Mouse (Mus musculus) MEL (cell line): ENCODE measurements at regions not wholly inside any gene's neighbourhood (a gene's known extent, or its start where the extent isn't known, plus 50 kb on each side); places are given as distances from the start of the nearest gene placed in this dataset.

Source experiments
- DNase-seq: peaks from one replicate; pipeline ENCODE4 v3.0.0; 2011; ENCODE audit warnings: low read depth, low spot score
- H3K27ac ChIP-seq: 2 replicates; pipeline ENCODE4 v1.5.1; 2012; ENCODE audit warnings: low read depth, mild to moderate bottlenecking, control low read depth, low read length, moderate library complexity; ENCODE audit not compliant: control insufficient read depth
- H3K27me3 ChIP-seq, 2 experiments: fragments of 150-350 bp in 1 of 2; sonication (generic) in 1 of 2; 2 replicates each; pipeline ENCODE4 v1.6.1; 2012; ENCODE audit warnings: low read length in 2 of 2, mild to moderate bottlenecking in 2 of 2, improper control_type of control experiment in 1 of 2, moderate library complexity in 1 of 2; ENCODE audit not compliant: insufficient read depth in 2 of 2, control insufficient read depth in 1 of 2
- H3K36me3 ChIP-seq, 2 experiments: 2 replicates each; pipeline ENCODE4 v1.6.1; 2012 to 2014; ENCODE audit warnings: low read length in 2 of 2, improper control_type of control experiment in 1 of 2, inconsistent platforms in 1 of 2, mild to moderate bottlenecking in 1 of 2; ENCODE audit not compliant: insufficient read depth in 2 of 2, control insufficient read depth in 1 of 2
- H3K4me1 ChIP-seq, 2 experiments: fragments of 150-350 bp in 1 of 2; sonication (generic) in 1 of 2; 2 replicates each; pipeline ENCODE4 v1.6.1; 2012; ENCODE audit warnings: low read length in 2 of 2, improper control_type of control experiment in 1 of 2, mild to moderate bottlenecking in 1 of 2; ENCODE audit not compliant: insufficient read depth in 2 of 2, control insufficient read depth in 1 of 2
- H3K4me3 ChIP-seq, 2 experiments: fragments of 150-350 bp in 1 of 2; sonication (generic) in 1 of 2; 2 replicates each; pipeline ENCODE4 v1.5.1; 2012; ENCODE audit warnings: low read depth in 2 of 2, low read length in 2 of 2, mild to moderate bottlenecking in 2 of 2, moderate library complexity in 2 of 2, control low read depth in 1 of 2, improper control_type of control experiment in 1 of 2; ENCODE audit not compliant: control insufficient read depth in 1 of 2, insufficient read depth in 1 of 2
- H3K79me2 ChIP-seq: 2 replicates; pipeline ENCODE4 v1.6.1; 2012; ENCODE audit warnings: mild to moderate bottlenecking, low read length, moderate library complexity; ENCODE audit not compliant: control insufficient read depth, poor library complexity, insufficient read depth
- H3K9ac ChIP-seq: 2 replicates; pipeline ENCODE4 v1.6.1; 2012; ENCODE audit warnings: low read depth, mild to moderate bottlenecking, control low read depth, low read length, moderate library complexity; ENCODE audit not compliant: control insufficient read depth, poor library complexity, severe bottlenecking
- H3K9me3 ChIP-seq: fragments of 150-350 bp; sonication (generic); replicated peaks from 2 replicates; pipeline ENCODE4 v1.6.1; 2012; ENCODE audit warnings: mild to moderate bottlenecking, low read length, improper control_type of control experiment, moderate library complexity; ENCODE audit not compliant: insufficient read depth
- BHLHE40 ChIP-seq: IDR thresholded peaks from 2 replicates; pipeline ENCODE4 v1.6.1; 2012; ENCODE audit warnings: low read depth, mild to moderate bottlenecking, inconsistent platforms, low read length, improper control_type of control experiment, borderline replicate concordance
- CHD2 ChIP-seq: IDR thresholded peaks from 2 replicates; pipeline ENCODE4 v1.6.1; 2011; ENCODE audit warnings: low read length, improper control_type of control experiment
- CTCF ChIP-seq, 3 experiments: IDR thresholded peaks in 2 of 3; conservative IDR thresholded peaks in 1 of 3; 2 replicates each; pipeline ENCODE4 v1.5.1; 2011 to 2012; ENCODE audit warnings: low read length in 3 of 3, low read depth in 2 of 3, mild to moderate bottlenecking in 2 of 3, improper control_type of control experiment in 1 of 3, inconsistent platforms in 1 of 3, mixed read lengths in 1 of 3, moderate library complexity in 1 of 3; ENCODE audit not compliant: control insufficient read depth in 1 of 3, insufficient read depth in 1 of 3, poor library complexity in 1 of 3, severe bottlenecking in 1 of 3
- E2F4 ChIP-seq: IDR thresholded peaks from 2 replicates; pipeline ENCODE4 v1.6.1; 2011; ENCODE audit warnings: low read depth, low read length, improper control_type of control experiment, borderline replicate concordance
- ELF1 ChIP-seq: IDR thresholded peaks from 2 replicates; pipeline ENCODE4 v1.6.1; 2014; ENCODE audit warnings: low read depth, mild to moderate bottlenecking, inconsistent platforms, low read length, improper control_type of control experiment, moderate library complexity
- EP300 ChIP-seq, 2 experiments: IDR thresholded peaks; 2 replicates each; pipeline ENCODE4 v1.6.1; 2011; ENCODE audit warnings: improper control_type of control experiment in 2 of 2, low read length in 2 of 2, low read depth in 1 of 2, mild to moderate bottlenecking in 1 of 2
- ETS1 ChIP-seq: IDR thresholded peaks from 2 replicates; pipeline ENCODE4 v1.6.1; 2012; ENCODE audit warnings: low read depth, mild to moderate bottlenecking, inconsistent platforms, low read length, improper control_type of control experiment, moderate library complexity
- MAFK ChIP-seq: IDR thresholded peaks from 2 replicates; pipeline ENCODE4 v1.6.1; 2011; ENCODE audit warnings: low read depth, mild to moderate bottlenecking, low read length, improper control_type of control experiment, borderline replicate concordance
- MAX ChIP-seq: IDR thresholded peaks from 2 replicates; pipeline ENCODE4 v1.6.1; 2011; ENCODE audit warnings: low read length, improper control_type of control experiment
- MXI1 ChIP-seq: IDR thresholded peaks from 2 replicates; pipeline ENCODE4 v1.6.1; 2011; ENCODE audit warnings: mild to moderate bottlenecking, low read depth, low read length, improper control_type of control experiment
- MYB ChIP-seq: IDR thresholded peaks from 2 replicates; pipeline ENCODE4 v1.6.1; 2011; ENCODE audit warnings: mild to moderate bottlenecking, low read depth, low read length, improper control_type of control experiment
- MYC ChIP-seq: IDR thresholded peaks from 2 replicates; pipeline ENCODE4 v1.6.1; 2011; ENCODE audit warnings: low read depth, mild to moderate bottlenecking, low read length, improper control_type of control experiment, moderate library complexity
- NRF1 ChIP-seq: IDR thresholded peaks from 2 replicates; pipeline ENCODE4 v1.6.1; 2014; ENCODE audit warnings: low read depth, mild to moderate bottlenecking, inconsistent platforms, low read length, improper control_type of control experiment, moderate library complexity; ENCODE audit not compliant: poor library complexity, insufficient read depth, severe bottlenecking
- POLR2A ChIP-seq, 2 experiments: IDR thresholded peaks; 2 replicates each; pipeline ENCODE4 v1.6.1; 2011 to 2012; ENCODE audit warnings: low read length in 2 of 2, mild to moderate bottlenecking in 2 of 2, control low read depth in 1 of 2, improper control_type of control experiment in 1 of 2, low read depth in 1 of 2, moderate library complexity in 1 of 2; ENCODE audit not compliant: control insufficient read depth in 1 of 2, insufficient read depth in 1 of 2, poor library complexity in 1 of 2
- POLR2AphosphoS2 ChIP-seq: IDR thresholded peaks from 2 replicates; pipeline ENCODE4 v1.6.1; 2011; ENCODE audit warnings: low read length, improper control_type of control experiment
- POLR2AphosphoS5 ChIP-seq: IDR thresholded peaks from 2 replicates; pipeline ENCODE4 v1.6.1; 2012; ENCODE audit warnings: low read depth, borderline replicate concordance, mild to moderate bottlenecking, inconsistent platforms, low read length, moderate library complexity, mixed read lengths
- RAD21 ChIP-seq: IDR thresholded peaks from 2 replicates; pipeline ENCODE4 v1.6.1; 2011; ENCODE audit warnings: mild to moderate bottlenecking, low read depth, low read length, improper control_type of control experiment
- RCOR1 ChIP-seq: IDR thresholded peaks from 2 replicates; pipeline ENCODE4 v1.6.1; 2012; ENCODE audit warnings: low read depth, mild to moderate bottlenecking, inconsistent platforms, low read length, improper control_type of control experiment
- SIN3A ChIP-seq: IDR thresholded peaks from 2 replicates; pipeline ENCODE4 v1.6.1; 2012; ENCODE audit warnings: low read length, improper control_type of control experiment, inconsistent platforms
- SMC3 ChIP-seq: IDR thresholded peaks from 2 replicates; pipeline ENCODE4 v1.6.1; 2011; ENCODE audit warnings: low read depth, low read length, improper control_type of control experiment
- TAL1 ChIP-seq: IDR thresholded peaks from 2 replicates; pipeline ENCODE4 v1.6.1; 2012; ENCODE audit warnings: mild to moderate bottlenecking, inconsistent platforms, low read length, moderate library complexity, mixed read lengths
- UBTF ChIP-seq: IDR thresholded peaks from 2 replicates; pipeline ENCODE4 v1.6.1; 2012; ENCODE audit warnings: low read depth, mild to moderate bottlenecking, inconsistent platforms, low read length, improper control_type of control experiment, moderate library complexity, borderline replicate concordance; ENCODE audit not compliant: insufficient read depth
- USF1 ChIP-seq: IDR thresholded peaks from 2 replicates; pipeline ENCODE4 v1.6.1; 2014; ENCODE audit warnings: low read depth, mild to moderate bottlenecking, inconsistent platforms, low read length, improper control_type of control experiment, moderate library complexity
- ZC3H11A ChIP-seq: IDR thresholded peaks from 2 replicates; pipeline ENCODE4 v1.6.1; 2012; ENCODE audit warnings: low read depth, mild to moderate bottlenecking, inconsistent platforms, low read length, improper control_type of control experiment
- ZNF384 ChIP-seq: IDR thresholded peaks from 2 replicates; pipeline ENCODE4 v1.6.1; 2012; ENCODE audit warnings: low read depth, mild to moderate bottlenecking, inconsistent platforms, low read length, improper control_type of control experiment

DNA sequence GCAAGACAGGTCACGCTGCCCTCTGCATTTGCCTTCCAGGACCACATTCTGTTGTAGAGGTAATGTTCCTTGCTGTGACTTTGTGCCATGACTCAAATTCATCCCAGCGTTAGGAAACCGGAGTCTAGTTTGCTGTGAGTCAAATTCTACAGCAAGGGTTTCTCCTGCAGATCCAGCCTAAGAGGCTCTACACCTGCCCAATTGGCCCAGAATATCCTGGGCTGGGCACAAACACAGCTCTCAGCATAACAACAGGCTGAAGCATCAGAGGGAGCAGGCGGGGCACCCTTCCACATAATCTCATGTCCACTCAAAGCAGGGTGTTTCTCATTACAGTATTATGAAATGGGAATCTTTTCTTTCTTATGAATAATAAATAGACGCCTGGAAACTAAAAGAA is 220.2 kb upstream of the Pard3b start:
- H3K36me3 ChIP-seq = no peaks in the 10 kb centered on the region
- H3K4me3 ChIP-seq = no peak overlapping the region
- no peak for DNase-seq
- H3K27ac ChIP-seq = no peak overlapping the region
- TF ChIP-seq MAX (no peak), ZNF384 (no peak), NRF1 (no peak), MXI1 (no peak), E2F4 (no peak), MYB (no peak), POLR2A (IDR thresholded peaks at IDR 0.05; ENCODE audit: control insufficient read depth in 1 of 2, insufficient read depth in 1 of 2, low read depth in 1 of 2, low read length in 2 of 2, poor library complexity in 1 of 2) (no peak), CHD2 (no peak), BHLHE40 (no peak), POLR2AphosphoS2 (no peak), MAFK (no peak), SIN3A (no peak), UBTF (no peak)
- H3K9me3 ChIP-seq = no peaks in the 10 kb centered on the region
- H3K4me1 ChIP-seq = no peaks in the 10 kb centered on the region
- H3K9ac ChIP-seq = no peak overlapping the region
- no peaks in the 10 kb centered on the region for H3K27me3 ChIP-seq
- H3K79me2 ChIP-seq = no peaks in the 10 kb centered on the region

GRCm38 (mm10) chr1:61419839-61420238 is 218.8 kb upstream of the Pard3b start:
- no peak for TF ChIP-seq EP300 (IDR thresholded peaks at IDR 0.05; ENCODE audit: low read depth in 1 of 2, low read length in 2 of 2)
- TF ChIP-seq ZNF384 = no peak
- TF ChIP-seq MYC = no peak
- TF ChIP-seq TAL1 = no peak
- no peak for TF ChIP-seq SMC3
- no peak for TF ChIP-seq MAFK
- no peak for TF ChIP-seq ELF1
- no peak for TF ChIP-seq RAD21
- no peak for TF ChIP-seq UBTF
- TF ChIP-seq MYB = no peak
- no peak for TF ChIP-seq POLR2AphosphoS5
- no peak for TF ChIP-seq BHLHE40
- no peak for TF ChIP-seq NRF1
- no peak for TF ChIP-seq ETS1
- no peak for TF ChIP-seq CTCF (IDR thresholded peaks at IDR 0.05 in 2 of 3, conservative IDR thresholded peaks at IDR 0.05 in 1 of 3; ENCODE audit: control insufficient read depth in 1 of 3, insufficient read depth in 1 of 3, low read depth in 2 of 3, low read length in 3 of 3, poor library complexity in 1 of 3, severe bottlenecking in 1 of 3)
- TF ChIP-seq RCOR1 = no peak
- TF ChIP-seq ZC3H11A = no peak
- TF ChIP-seq USF1 = no peak
- no peak for TF ChIP-seq E2F4
- TF ChIP-seq, all 39 proteins: peak for 0
- H3K79me2 ChIP-seq = no peaks in the 10 kb centered on the region
- no peak for DNase-seq
- no peaks in the 10 kb centered on the region for H3K27me3 ChIP-seq
- H3K4me1 ChIP-seq = no peaks in the 10 kb centered on the region
- no peaks in the 10 kb centered on the region for H3K9me3 ChIP-seq
- no peak overlapping the region for H3K27ac ChIP-seq
- no peak overlapping the region for H3K4me3 ChIP-seq
- no peak overlapping the region for H3K9ac ChIP-seq
- H3K36me3 ChIP-seq = no peaks in the 10 kb centered on the region
